Mouse (Mus musculus) brain, embryonic 14.5 days (tissue): ENCODE data around the gene Dhx9.

Source experiments
- CTCF ChIP-seq: fragments of 200-500 bp; IDR thresholded peaks from 2 replicates; pipeline ENCODE4 v1.5.1; 2012; ENCODE audit warnings: inconsistent platforms, mild to moderate bottlenecking, moderate library complexity, borderline replicate concordance; ENCODE audit not compliant: insufficient read depth, insufficient read length; ENCODE audit errors: extremely low read depth
- POLR2A ChIP-seq: fragments of 200-500 bp; IDR thresholded peaks from 2 replicates; pipeline ENCODE4 v1.6.1; 2012; ENCODE audit warnings: mild to moderate bottlenecking, inconsistent platforms, borderline replicate concordance; ENCODE audit not compliant: poor library complexity, insufficient read depth, insufficient read length, severe bottlenecking; ENCODE audit errors: extremely low read depth

- no peak for TF ChIP-seq POLR2A
- TF ChIP-seq CTCF, result no peak
These were observed 43.8 kb downstream of the Dhx9 start for GRCm38 (mm10) chr1:153443632-153444031.
